Mouse (Mus musculus): ENCODE results near the gene Scn4a.

The Scn4a gene

DNA sequence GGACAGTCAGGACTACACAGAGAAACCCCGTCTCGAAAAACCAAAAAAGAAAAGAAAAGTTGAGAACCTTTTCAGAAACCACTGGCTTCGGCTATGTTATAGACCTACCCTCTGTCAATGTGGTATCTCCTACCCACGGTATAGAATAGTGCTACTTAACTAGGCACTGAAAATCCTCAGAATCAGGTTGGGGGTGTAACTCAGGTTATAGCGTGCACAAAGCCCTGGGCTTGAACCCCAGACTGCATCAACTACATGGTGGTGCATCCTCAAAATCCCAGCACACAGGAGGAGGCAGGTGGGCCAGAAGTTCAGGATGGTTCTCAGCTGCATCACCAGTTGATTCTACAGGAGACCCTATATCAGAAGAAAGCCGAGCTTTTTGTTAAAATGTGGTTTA lies 79.3 kb downstream of the Scn4a start:
- in situ Hi-C loops (cut with MboI, MseI): loop anchor here (10.0 kb wide), 1 partner anchor 641 kb away; no protein-coding TSS in a partner anchor

DNA sequence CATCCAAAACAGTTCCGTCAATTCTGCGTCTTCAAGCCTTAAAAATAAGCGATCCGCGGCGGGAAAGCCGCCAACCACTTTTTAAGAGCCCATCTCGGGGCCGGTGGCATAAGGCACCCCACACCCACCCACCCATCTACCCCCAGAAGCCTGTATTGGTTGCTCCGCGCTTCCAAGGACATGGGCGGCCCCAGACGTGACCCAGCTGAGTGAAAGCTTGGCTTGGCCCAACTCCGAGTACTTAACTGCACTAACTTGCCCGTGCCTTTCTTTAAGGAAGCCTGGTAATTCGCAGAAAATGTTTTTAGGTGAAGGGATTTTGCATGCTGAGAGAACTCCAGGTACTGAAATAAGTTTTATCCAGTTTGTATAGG lies 79.8 kb downstream of the Scn4a start:
- in situ Hi-C loops (cut with MboI, MseI): loop anchor here (10.0 kb wide), 1 partner anchor 642 kb away; no protein-coding TSS in a partner anchor

DNA sequence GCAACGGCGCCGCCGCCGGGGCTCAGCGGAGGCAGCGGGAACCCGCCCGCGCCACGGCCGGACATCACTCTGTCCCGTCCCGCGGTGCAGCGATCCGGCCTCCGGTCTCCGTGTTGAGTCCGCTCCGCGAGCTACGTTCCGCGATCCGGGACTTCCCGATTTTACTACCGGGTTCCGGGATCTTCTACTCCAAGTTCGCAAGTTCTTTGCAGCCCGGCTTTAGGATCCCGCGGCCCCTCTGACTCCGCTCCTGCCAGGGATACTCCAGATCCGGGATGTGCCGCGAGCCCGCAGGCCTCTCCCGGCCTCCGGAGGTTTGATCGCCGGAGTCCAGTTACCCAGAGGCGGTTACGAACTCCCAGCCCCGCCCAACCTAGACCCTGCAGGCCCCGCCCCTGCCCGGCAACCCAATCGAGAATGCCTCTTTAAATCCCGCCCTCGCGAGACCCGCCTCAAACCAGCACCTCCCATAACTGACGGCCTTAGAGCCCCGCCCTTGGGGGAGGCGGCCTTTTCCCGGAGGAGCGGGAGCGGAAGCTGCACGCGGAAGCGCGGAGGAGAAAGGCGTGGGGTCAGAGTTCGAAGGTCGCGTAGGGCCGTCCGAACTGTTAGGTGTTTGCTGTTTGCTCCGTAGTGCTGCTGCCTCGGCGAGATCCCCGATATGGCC lies 80.3 kb downstream of the Scn4a start, which contains the start of gene Smarcd2:
Gene Smarcd2, minus strand, starts transcription at position 329 of the 667 bp plus-strand sequence.
- in situ Hi-C loops (cut with MboI, MseI): loop anchor here (10.0 kb wide), 1 partner anchor 642 kb away; no protein-coding TSS in a partner anchor

DNA sequence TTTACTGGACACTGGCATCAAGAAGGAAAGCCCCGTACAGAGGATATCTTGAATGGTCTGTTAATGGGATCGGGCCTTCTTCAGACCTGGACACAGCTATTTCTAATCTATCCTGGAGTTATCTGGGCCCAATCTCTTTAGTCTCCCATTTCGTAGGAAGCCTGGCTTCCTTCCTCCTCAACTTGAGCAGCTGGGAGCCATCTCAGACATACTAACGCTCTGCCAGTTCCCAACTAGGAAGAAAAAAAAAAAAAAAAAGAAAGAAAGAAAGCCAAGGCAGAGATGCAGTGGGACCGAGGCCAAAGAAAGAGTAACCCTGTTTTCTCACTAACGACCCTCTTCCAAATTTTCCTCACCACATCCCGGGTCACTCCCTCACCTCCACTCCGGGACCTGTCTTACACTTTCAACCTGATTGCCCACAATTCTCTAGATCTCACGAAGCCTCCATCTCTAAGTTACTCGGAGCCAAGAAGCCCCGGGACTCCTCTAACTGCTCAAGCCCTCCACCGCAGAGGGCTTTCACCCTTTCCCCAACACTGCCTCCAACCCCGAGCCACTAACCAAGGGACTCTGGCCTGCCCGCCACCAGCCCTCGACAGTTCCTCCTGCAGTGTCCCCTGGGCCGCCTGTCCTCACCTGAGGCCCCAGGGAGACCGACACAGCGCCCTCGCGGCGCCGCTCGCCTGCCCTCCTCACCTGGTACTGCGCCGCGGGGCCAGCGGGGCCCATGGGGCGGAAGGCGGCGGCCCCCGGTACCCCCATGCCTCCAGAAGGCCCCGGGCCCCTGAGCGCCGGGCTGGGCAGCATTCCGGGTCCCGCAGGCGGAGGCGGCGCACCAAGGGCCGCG lies 81.1 kb downstream of the Scn4a start:
- in situ Hi-C loops (cut with MboI, MseI): loop anchor here (10.0 kb wide), 1 partner anchor 643 kb away; no protein-coding TSS in a partner anchor

DNA sequence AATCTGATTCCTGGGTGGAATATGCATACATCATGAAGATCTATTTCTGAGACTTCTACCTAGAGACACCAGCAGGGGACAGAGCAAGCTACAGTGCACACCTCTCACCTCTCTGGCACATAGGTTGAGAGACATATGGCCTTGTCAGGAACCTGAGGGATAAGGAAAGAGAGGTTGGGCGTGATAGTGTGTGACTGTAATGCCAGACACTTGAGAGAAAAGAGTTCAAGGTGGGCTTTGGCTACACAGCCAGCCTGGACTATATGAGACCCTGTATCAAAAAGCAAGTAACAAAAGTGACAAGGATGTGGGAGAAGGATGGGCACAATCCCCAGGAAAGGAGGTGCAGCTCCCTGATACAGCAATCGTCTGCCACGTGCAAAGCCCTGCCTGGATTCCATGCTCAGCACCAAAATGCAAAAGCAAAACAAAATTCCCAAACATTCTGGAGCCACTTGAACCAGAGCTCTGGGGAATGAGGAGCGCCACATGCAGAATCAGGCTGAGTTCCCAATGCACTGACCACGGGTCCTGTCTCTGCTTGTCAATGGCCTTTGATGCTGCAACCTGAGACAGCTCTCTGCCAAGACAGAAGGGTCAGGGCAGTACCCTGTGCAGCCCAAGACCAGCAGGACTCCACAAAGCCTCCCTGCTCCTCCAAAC lies 81.8 kb downstream of the Scn4a start:
- in situ Hi-C loops (cut with MboI, MseI): loop anchor here (10.0 kb wide), 1 partner anchor 644 kb away; no protein-coding TSS in a partner anchor

DNA sequence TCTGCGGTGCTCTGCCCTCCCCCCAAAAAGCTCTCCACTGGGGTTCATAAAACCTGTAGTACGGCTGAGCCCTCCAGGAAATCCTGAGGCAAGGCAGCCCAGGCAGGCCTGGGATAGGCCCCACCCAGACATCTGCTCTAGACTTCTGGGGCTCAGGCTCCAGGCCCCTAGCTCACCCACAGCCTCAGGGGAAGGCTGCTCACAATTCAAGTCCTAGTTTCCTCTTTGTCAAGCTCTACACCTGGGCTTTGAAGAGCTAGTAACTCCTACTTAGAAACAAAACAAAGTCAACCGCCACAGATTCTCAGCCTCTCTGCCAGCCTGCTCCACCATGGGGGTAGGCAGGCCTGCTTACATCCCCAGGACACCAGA lies 84.0 kb downstream of the Scn4a start:
- in situ Hi-C loops (cut with MboI, MseI): no loop called here
